In the genomic region with DNA sequence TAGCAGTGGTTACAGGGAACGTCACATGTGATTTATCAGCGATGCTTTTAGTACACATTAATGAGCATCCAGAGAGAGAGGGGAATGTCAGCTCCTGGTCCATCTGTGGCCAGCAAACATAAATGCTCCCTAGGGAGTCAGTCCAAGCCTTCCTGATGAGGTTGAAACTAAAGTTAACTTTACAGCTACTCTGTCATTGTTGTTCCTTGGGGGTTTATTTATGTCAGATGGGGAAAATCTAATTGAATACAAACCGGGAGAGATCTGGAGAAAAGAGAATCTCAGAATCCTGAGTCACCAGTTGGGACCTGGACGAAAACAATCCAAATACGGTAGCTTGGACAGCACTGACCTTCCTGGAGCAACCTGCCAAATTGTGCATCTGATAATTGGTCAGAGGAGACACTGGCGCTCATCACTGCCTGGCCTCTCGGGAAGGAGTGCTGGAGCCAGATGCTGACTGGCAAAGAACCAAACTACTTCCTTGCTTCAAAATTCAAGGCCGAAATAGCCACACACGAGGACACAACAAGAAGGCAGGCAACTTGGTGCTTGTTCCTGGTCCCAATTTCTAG, we compare ENCODE assay signal across 13 mouse cellular contexts. TPM values are rescaled to one million over a fixed set of nuclear protein-coding genes. Genes with fewer than 3 reads are reported as not detected.
A peak's percentile ranks its signal among the peaks of the same experiment; 100 is the strongest.
DNase-seq lines count a peak whose midpoint lies in the region; ATAC-seq and TF ChIP-seq lines count a peak whose summit lies in the region.
"Had no signal": no experiment of that assay in that cellular context is flagged by ENCODE, and none has a peak within 500 bp of the region (broad histone marks: within the 10 kb centered on the region; RNA-seq: fewer than 3 reads in every experiment).

No protein-coding gene starts in this region.

- no peak overlapping the region for H3K4me2 ChIP-seq in kidney, embryonic 15.5 days
- H3K4me2 ChIP-seq: limb, embryonic 13.5 days had no signal

- no peak for TF ChIP-seq CTCF in thymus, adult 2 months (IDR thresholded peaks at IDR 0.05; ENCODE audit: borderline replicate concordance, control insufficient read depth, extremely low read depth, insufficient read depth, low read length, poor library complexity)

- H3K9me3 ChIP-seq in kidney, embryonic 15.5 days (replicated peaks), result no peaks in the 10 kb centered on the region
- H3K9me3 ChIP-seq: embryonic facial prominence, embryonic 10.5 days; limb, embryonic 13.5 days had no signal

- no peak overlapping the region for H3K4me3 ChIP-seq in kidney, embryonic 15.5 days (replicated peaks)
- H3K4me3 ChIP-seq in thymus, adult 2 months (ENCODE audit: control insufficient read depth, insufficient read depth, low read length), result no peak overlapping the region
- H3K4me3 ChIP-seq: embryonic facial prominence, embryonic 10.5 days; limb, embryonic 13.5 days had no signal

- H3K27ac ChIP-seq in kidney, embryonic 15.5 days, result no peak overlapping the region
- H3K27ac ChIP-seq in thymus, adult 2 months (ENCODE audit: control insufficient read depth, insufficient read depth, low read length), result no peak overlapping the region
- H3K27ac ChIP-seq: embryonic facial prominence, embryonic 10.5 days; limb, embryonic 13.5 days had no signal

- no peak for ATAC-seq in kidney, embryonic 15.5 days (replicated peaks; ENCODE audit: low FRiP score)
- ATAC-seq: activated CD4-positive, CD25-positive, alpha-beta regulatory T cell, adult 4 months; intestine, postnatal 0 days had no signal

- no peak for TF ChIP-seq POLR2A in thymus, adult 2 months (IDR thresholded peaks at IDR 0.05; ENCODE audit: control insufficient read depth, extremely low read depth, insufficient read depth, low read length, poor library complexity)

- intact Hi-C loops in gastrocnemius, postnatal 14 days (cut with DNase I; ENCODE audit: low total_unique reads), result no loop called here

- DNase-seq in kidney, adult 18-20 months, result peak; percentile 36
- peak; percentile 86 for DNase-seq in brain, adult 2 months (ENCODE audit: low read depth, low spot score)
- peak; percentile 59 for DNase-seq in gastrocnemius, postnatal 14 days
- DNase-seq in ovary, postnatal 36 days (ENCODE audit: low spot score), result peak; percentile 41
- no peak for DNase-seq in thymus, adult 2 months
- no peak for DNase-seq in thymus, adult 18-20 months
- no peak for DNase-seq in spleen, postnatal 36 days (ENCODE audit: low spot score in 2 of 2)

- H3K9ac ChIP-seq in kidney, embryonic 15.5 days, result no peak overlapping the region
- H3K9ac ChIP-seq: limb, embryonic 13.5 days had no signal

- 60% methylated on average over 9 of the region's 9 CpGs for WGBS in kidney, embryonic 15.5 days
- WGBS in thymus, adult 2 months, result 92% methylated on average over 9 of the region's 9 CpGs

- no peaks in the 10 kb centered on the region for H3K27me3 ChIP-seq in kidney, embryonic 15.5 days
- H3K27me3 ChIP-seq in thymus, adult 2 months (ENCODE audit: control insufficient read depth, insufficient read depth, low read length), result no peaks in the 10 kb centered on the region
- H3K27me3 ChIP-seq: CH12.LX; limb, embryonic 13.5 days had no signal

- peaks cover 4% of the 10 kb centered on the region for H3K4me1 ChIP-seq in kidney, embryonic 15.5 days
- H3K4me1 ChIP-seq in thymus, adult 2 months (replicated peaks; ENCODE audit: control insufficient read depth, insufficient read depth, low read length), result no peaks in the 10 kb centered on the region

- peaks cover 23% of the 10 kb centered on the region for H3K36me3 ChIP-seq in kidney, embryonic 15.5 days
- no peaks in the 10 kb centered on the region for H3K36me3 ChIP-seq in thymus, adult 2 months (ENCODE audit: control insufficient read depth, insufficient read depth, low read length)

RNA-seq across cellular contexts. Expression of gene Rflnb, which starts 38.0 kb away (rescaled TPM):
- 27.7 and 30.6 TPM in 2 replicates for polyA plus RNA-seq in kidney, embryonic 15.5 days (2015; fragmentation: Nextera tagmentation; extraction: Ambion mirVana)
- 10 to 100 TPM; 50.0 to 59.5 TPM for total RNA-seq in gastrocnemius, postnatal 14 days (2021)
- polyA plus RNA-seq in thymus, adult 2 months (2012; rRNA removed), result 8.7 and 8.9 TPM in 2 replicates

Comparison
In these comparisons a context has a peak if more than half of its experiments do, and no peak if none do; other contexts are left out.
1. DNase-seq: peak in kidney, adult 18-20 months (single experiment), brain, adult 2 months (single experiment), gastrocnemius, postnatal 14 days (single experiment) and ovary, postnatal 36 days (single experiment); none in thymus, adult 2 months (single experiment), thymus, adult 18-20 months (0 of 2) and spleen, postnatal 36 days (0 of 2).